Mouse (Mus musculus) MEL (cell line): ENCODE data around the gene Gm49661. TPM values are rescaled to one million over a fixed set of nuclear protein-coding genes. Genes with fewer than 3 reads are reported as not detected.

Experiments
- DNase-seq: peaks from one replicate; pipeline ENCODE4 v3.0.0; 2011; ENCODE audit warnings: low read depth, low spot score
- H3K27ac ChIP-seq: 2 replicates; pipeline ENCODE4 v1.5.1; 2012; ENCODE audit warnings: low read depth, mild to moderate bottlenecking, control low read depth, low read length, moderate library complexity; ENCODE audit not compliant: control insufficient read depth
- H3K27me3 ChIP-seq, 2 experiments: fragments of 150-350 bp in 1 of 2; sonication (generic) in 1 of 2; 2 replicates each; pipeline ENCODE4 v1.6.1; 2012; ENCODE audit warnings: low read length in 2 of 2, mild to moderate bottlenecking in 2 of 2, improper control_type of control experiment in 1 of 2, moderate library complexity in 1 of 2; ENCODE audit not compliant: insufficient read depth in 2 of 2, control insufficient read depth in 1 of 2
- H3K36me3 ChIP-seq, 2 experiments: 2 replicates each; pipeline ENCODE4 v1.6.1; 2012 to 2014; ENCODE audit warnings: low read length in 2 of 2, improper control_type of control experiment in 1 of 2, inconsistent platforms in 1 of 2, mild to moderate bottlenecking in 1 of 2; ENCODE audit not compliant: insufficient read depth in 2 of 2, control insufficient read depth in 1 of 2
- H3K4me1 ChIP-seq, 2 experiments: fragments of 150-350 bp in 1 of 2; sonication (generic) in 1 of 2; 2 replicates each; pipeline ENCODE4 v1.6.1; 2012; ENCODE audit warnings: low read length in 2 of 2, improper control_type of control experiment in 1 of 2, mild to moderate bottlenecking in 1 of 2; ENCODE audit not compliant: insufficient read depth in 2 of 2, control insufficient read depth in 1 of 2
- H3K4me3 ChIP-seq, 2 experiments: fragments of 150-350 bp in 1 of 2; sonication (generic) in 1 of 2; 2 replicates each; pipeline ENCODE4 v1.5.1; 2012; ENCODE audit warnings: low read depth in 2 of 2, low read length in 2 of 2, mild to moderate bottlenecking in 2 of 2, moderate library complexity in 2 of 2, control low read depth in 1 of 2, improper control_type of control experiment in 1 of 2; ENCODE audit not compliant: control insufficient read depth in 1 of 2, insufficient read depth in 1 of 2
- H3K79me2 ChIP-seq: 2 replicates; pipeline ENCODE4 v1.6.1; 2012; ENCODE audit warnings: mild to moderate bottlenecking, low read length, moderate library complexity; ENCODE audit not compliant: control insufficient read depth, poor library complexity, insufficient read depth
- H3K9ac ChIP-seq: 2 replicates; pipeline ENCODE4 v1.6.1; 2012; ENCODE audit warnings: low read depth, mild to moderate bottlenecking, control low read depth, low read length, moderate library complexity; ENCODE audit not compliant: control insufficient read depth, poor library complexity, severe bottlenecking
- H3K9me3 ChIP-seq: fragments of 150-350 bp; sonication (generic); replicated peaks from 2 replicates; pipeline ENCODE4 v1.6.1; 2012; ENCODE audit warnings: mild to moderate bottlenecking, low read length, improper control_type of control experiment, moderate library complexity; ENCODE audit not compliant: insufficient read depth
- BHLHE40 ChIP-seq: IDR thresholded peaks from 2 replicates; pipeline ENCODE4 v1.6.1; 2012; ENCODE audit warnings: low read depth, mild to moderate bottlenecking, inconsistent platforms, low read length, improper control_type of control experiment, borderline replicate concordance
- EP300 ChIP-seq, 2 experiments: IDR thresholded peaks; 2 replicates each; pipeline ENCODE4 v1.6.1; 2011; ENCODE audit warnings: improper control_type of control experiment in 2 of 2, low read length in 2 of 2, low read depth in 1 of 2, mild to moderate bottlenecking in 1 of 2
- GABPA ChIP-seq: IDR thresholded peaks from 2 replicates; pipeline ENCODE4 v1.6.1; 2012; ENCODE audit warnings: low read depth, mild to moderate bottlenecking, inconsistent platforms, low read length, improper control_type of control experiment, moderate library complexity
- GATA1 ChIP-seq: IDR thresholded peaks from 2 replicates; pipeline ENCODE4 v1.6.1; 2011; ENCODE audit warnings: low read depth, low read length, improper control_type of control experiment
- JUND ChIP-seq: IDR thresholded peaks from 2 replicates; pipeline ENCODE4 v1.6.1; 2011; ENCODE audit warnings: low read depth, mild to moderate bottlenecking, improper control_type of control experiment, low read length
- KAT2A ChIP-seq: conservative IDR thresholded peaks from 2 replicates; pipeline ENCODE4 v1.6.1; 2012; ENCODE audit warnings: low read depth, low read length, improper control_type of control experiment, inconsistent platforms
- MAZ ChIP-seq: IDR thresholded peaks from 2 replicates; pipeline ENCODE4 v1.6.1; 2012; ENCODE audit warnings: low read depth, mild to moderate bottlenecking, inconsistent platforms, low read length, improper control_type of control experiment
- MEF2A ChIP-seq: IDR thresholded peaks from 2 replicates; pipeline ENCODE4 v1.6.1; 2014; ENCODE audit warnings: low read depth, mild to moderate bottlenecking, inconsistent platforms, low read length, improper control_type of control experiment; ENCODE audit not compliant: poor library complexity, insufficient replicate concordance, severe bottlenecking; ENCODE audit errors: extremely low read depth
- MXI1 ChIP-seq: IDR thresholded peaks from 2 replicates; pipeline ENCODE4 v1.6.1; 2011; ENCODE audit warnings: mild to moderate bottlenecking, low read depth, low read length, improper control_type of control experiment
- MYB ChIP-seq: IDR thresholded peaks from 2 replicates; pipeline ENCODE4 v1.6.1; 2011; ENCODE audit warnings: mild to moderate bottlenecking, low read depth, low read length, improper control_type of control experiment
- NRF1 ChIP-seq: IDR thresholded peaks from 2 replicates; pipeline ENCODE4 v1.6.1; 2014; ENCODE audit warnings: low read depth, mild to moderate bottlenecking, inconsistent platforms, low read length, improper control_type of control experiment, moderate library complexity; ENCODE audit not compliant: poor library complexity, insufficient read depth, severe bottlenecking
- POLR2A ChIP-seq, 2 experiments: IDR thresholded peaks; 2 replicates each; pipeline ENCODE4 v1.6.1; 2011 to 2012; ENCODE audit warnings: low read length in 2 of 2, mild to moderate bottlenecking in 2 of 2, control low read depth in 1 of 2, improper control_type of control experiment in 1 of 2, low read depth in 1 of 2, moderate library complexity in 1 of 2; ENCODE audit not compliant: control insufficient read depth in 1 of 2, insufficient read depth in 1 of 2, poor library complexity in 1 of 2
- POLR2AphosphoS5 ChIP-seq: IDR thresholded peaks from 2 replicates; pipeline ENCODE4 v1.6.1; 2012; ENCODE audit warnings: low read depth, borderline replicate concordance, mild to moderate bottlenecking, inconsistent platforms, low read length, moderate library complexity, mixed read lengths
- RAD21 ChIP-seq: IDR thresholded peaks from 2 replicates; pipeline ENCODE4 v1.6.1; 2011; ENCODE audit warnings: mild to moderate bottlenecking, low read depth, low read length, improper control_type of control experiment
- SIN3A ChIP-seq: IDR thresholded peaks from 2 replicates; pipeline ENCODE4 v1.6.1; 2012; ENCODE audit warnings: low read length, improper control_type of control experiment, inconsistent platforms
- SMC3 ChIP-seq: IDR thresholded peaks from 2 replicates; pipeline ENCODE4 v1.6.1; 2011; ENCODE audit warnings: low read depth, low read length, improper control_type of control experiment
- TAL1 ChIP-seq: IDR thresholded peaks from 2 replicates; pipeline ENCODE4 v1.6.1; 2012; ENCODE audit warnings: mild to moderate bottlenecking, inconsistent platforms, low read length, moderate library complexity, mixed read lengths
- TCF12 ChIP-seq: IDR thresholded peaks from 2 replicates; pipeline ENCODE4 v1.6.1; 2014; ENCODE audit warnings: low read depth, mild to moderate bottlenecking, inconsistent platforms, low read length, improper control_type of control experiment, moderate library complexity
- ZKSCAN1 ChIP-seq: IDR thresholded peaks from 2 replicates; pipeline ENCODE4 v1.6.1; 2012; ENCODE audit warnings: low read depth, mild to moderate bottlenecking, inconsistent platforms, low read length, improper control_type of control experiment, moderate library complexity
- ZMIZ1 ChIP-seq: IDR thresholded peaks from 2 replicates; pipeline ENCODE4 v1.6.1; 2012; ENCODE audit warnings: low read depth, mild to moderate bottlenecking, inconsistent platforms, low read length, improper control_type of control experiment, moderate library complexity
- ZNF384 ChIP-seq: IDR thresholded peaks from 2 replicates; pipeline ENCODE4 v1.6.1; 2012; ENCODE audit warnings: low read depth, mild to moderate bottlenecking, inconsistent platforms, low read length, improper control_type of control experiment
- polyA plus RNA-seq, 2 experiments: library from polyadenylated mRNA; stranded (reverse) in 1 of 2; unstranded in 1 of 2; fragments of >175 nt in 1 of 2; fragments of >200 nt in 1 of 2; gene quantifications; 2 replicates each; pipeline versions ENCODE4 v1.2.1 to v1.2.4; 2012; ENCODE audit warnings: low replicate concordance in 2 of 2, low read depth in 1 of 2; ENCODE audit not compliant: insufficient read length in 2 of 2, insufficient read depth in 1 of 2, missing spikeins in 1 of 2
- total RNA-seq: library from RNA; depleted of rRNA; stranded (reverse); fragments of 300-350 nt; gene quantifications from 2 replicates; pipeline ENCODE4 v1.2.3, GENCODE M21; 2012

Gm49661 gene
- total and polyA plus RNA-seq, 3 experiments: 4.7 TPM; not detected in 2

- no peak for TF ChIP-seq POLR2AphosphoS5
- TF ChIP-seq SIN3A: 0 out of 2 replicates have a peak, but pooled peaks have one; percentile 20
- no peak for TF ChIP-seq NRF1
- no peak for TF ChIP-seq RAD21
- no peak for TF ChIP-seq SMC3
- TF ChIP-seq ZKSCAN1: no peak
- TF ChIP-seq ZMIZ1: no peak
- TF ChIP-seq ZNF384: no peak
- TF ChIP-seq JUND: no peak
- no peak for TF ChIP-seq MAZ
- TF ChIP-seq MXI1: peak; percentile 26; the same call in 1 of the 2 replicates
- TF ChIP-seq MEF2A: no peak
- Histone ChIP-seq H3K9ac (peak overlapping the region; percentile 91), H3K9me3 (no peaks in the 10 kb centered on the region), H3K27ac (peak overlapping the region; percentile 84), H3K4me3 (peak overlapping the region; percentile 65 to 73), H3K79me2 (peaks cover 22% of the 10 kb centered on the region), H3K27me3 (no peaks in the 10 kb centered on the region), H3K36me3 (peaks cover 4 to 35% of the 10 kb centered on the region in 2 experiments; a peak in 3 of 4 replicates), H3K4me1 (peaks cover 7 to 36% of the 10 kb centered on the region in 2 experiments)
- peak; percentile 74 for DNase-seq
Measured at GRCm38 (mm10) chr8:84968650-84969049, 583 bp downstream of the Gm49661 start.

DNA sequence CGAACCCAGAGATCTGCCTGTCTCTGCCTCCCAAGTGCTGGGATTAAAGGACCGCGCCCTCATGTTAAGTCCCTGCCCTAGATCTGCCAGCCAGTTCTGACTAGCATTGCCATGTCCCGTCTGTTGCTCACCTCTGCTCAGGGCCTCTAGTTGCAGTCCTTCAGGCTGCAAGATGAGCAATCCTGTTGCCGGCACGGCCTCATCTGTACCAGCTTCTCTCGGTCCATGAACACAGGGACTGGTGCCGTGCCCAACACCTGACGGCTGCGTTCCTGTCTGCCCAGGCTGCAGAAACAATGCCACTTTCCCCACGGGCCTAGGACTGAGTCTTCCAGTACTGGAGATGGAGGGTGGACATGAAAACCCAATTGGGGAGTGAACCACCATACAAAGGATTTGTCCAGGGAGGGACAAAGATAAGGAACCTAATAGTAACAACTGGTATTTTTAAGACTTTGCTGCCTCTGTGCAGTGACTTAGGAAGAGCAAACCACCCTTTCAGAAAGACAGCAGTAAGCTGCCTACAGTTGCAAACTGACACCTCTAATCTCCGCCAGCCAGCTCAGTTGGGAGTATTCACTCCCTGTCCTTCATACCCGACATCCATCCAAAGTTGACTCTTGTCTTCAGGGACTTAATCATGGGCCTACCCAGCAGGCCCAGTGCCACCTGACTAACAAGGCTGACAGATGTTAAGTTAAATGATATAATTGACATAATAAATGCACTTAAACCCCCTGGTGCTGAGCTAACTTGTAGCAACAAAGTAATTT is 1.5 kb downstream of the Gm49661 start:
- Histone ChIP-seq H3K4me1 (peaks cover 7 to 36% of the 10 kb centered on the region in 2 experiments), H3K4me3 (no peak overlapping the region; a peak in 1 of 4 replicates), H3K79me2 (peaks cover 22% of the 10 kb centered on the region), H3K9me3 (no peaks in the 10 kb centered on the region), H3K9ac (peak overlapping the region; percentile 91; the same call in 1 of the 2 replicates), H3K36me3 (peaks cover 4 to 33% of the 10 kb centered on the region in 2 experiments; a peak in 3 of 4 replicates), H3K27me3 (no peaks in the 10 kb centered on the region), H3K27ac (peak overlapping the region; percentile 84)
- DNase-seq: peak; percentile 70
- TF ChIP-seq KAT2A (no peak), GATA1 (0 out of 2 replicates have a peak, but pooled peaks have one; percentile 17), TCF12 (peak; percentile 57; the same call in 1 of the 2 replicates), BHLHE40 (no peak), MYB (peak; percentile 19; the same call in 1 of the 2 replicates), MAZ (no peak), POLR2A (IDR thresholded peaks at IDR 0.05; ENCODE audit: control insufficient read depth in 1 of 2, insufficient read depth in 1 of 2, low read depth in 1 of 2, low read length in 2 of 2, poor library complexity in 1 of 2) (no peak), GABPA (no peak), TAL1 (peak; percentile 62), EP300 (IDR thresholded peaks at IDR 0.05; ENCODE audit: low read depth in 1 of 2, low read length in 2 of 2) (peak; percentile 24 to 41; a peak in 2 of 4 replicates)
